35 mouse cellular contexts compared by ENCODE assay signal in the genomic region with DNA sequence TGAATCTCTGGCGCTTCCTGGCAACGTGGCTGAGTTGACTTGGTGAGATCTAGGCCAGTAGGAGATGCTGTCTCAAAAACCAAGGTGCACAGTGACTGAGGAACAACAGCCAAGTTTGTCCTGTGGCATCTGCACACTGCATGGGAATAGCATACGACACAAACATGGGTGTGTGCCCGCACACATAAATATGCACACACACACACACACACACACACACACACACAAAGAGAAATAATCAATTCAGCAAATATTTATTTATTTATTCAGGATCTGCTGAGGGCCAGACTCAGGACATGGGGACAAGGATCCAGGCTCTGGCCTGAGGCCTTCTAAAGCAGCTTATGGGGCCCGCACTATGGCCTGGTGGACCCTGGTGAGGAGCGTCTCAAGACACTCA.
"Had no signal": no experiment of that assay in that cellular context is flagged by ENCODE, and none has a peak within 500 bp of the region (broad histone marks: within the 10 kb centered on the region; RNA-seq: fewer than 3 reads in every experiment).

No protein-coding gene starts in this region.

- H3K27ac ChIP-seq: heart, embryonic 10.5 days; heart, embryonic 13.5 days; heart, embryonic 15.5 days; hindbrain, embryonic 10.5 days; hindbrain, embryonic 12.5 days; hindbrain, embryonic 13.5 days; hindbrain, embryonic 14.5 days; hindbrain, embryonic 15.5 days; hindbrain, postnatal 0 days; intestine, embryonic 15.5 days; kidney, embryonic 15.5 days; kidney, postnatal 0 days; layer of hippocampus, adult 2 months had no signal

- H3K4me2 ChIP-seq: heart, embryonic 11.5 days; heart, embryonic 12.5 days; heart, embryonic 13.5 days; heart, embryonic 15.5 days; hindbrain, embryonic 12.5 days; hindbrain, embryonic 13.5 days; hindbrain, embryonic 14.5 days; hindbrain, embryonic 15.5 days; intestine, embryonic 15.5 days; kidney, embryonic 15.5 days had no signal

- H3K4me1 ChIP-seq: intestine, embryonic 15.5 days had no signal

- H3K4me3 ChIP-seq: heart, embryonic 10.5 days; heart, embryonic 12.5 days; heart, embryonic 13.5 days; heart, embryonic 15.5 days; hindbrain, embryonic 10.5 days; hindbrain, embryonic 12.5 days; hindbrain, embryonic 13.5 days; hindbrain, embryonic 15.5 days; intestine, embryonic 15.5 days; kidney, embryonic 15.5 days; layer of hippocampus, adult 2 months had no signal

- DNase-seq: heart, postnatal 10 days; heart, postnatal 14 days; heart, postnatal 36 days; heart, postnatal 4 days; kidney, adult 11 months; kidney, adult 18-20 months; kidney, adult 2 months; kidney, adult 8-10 months; kidney, adult 9 months; kidney, postnatal 10 days; kidney, postnatal 14 days; kidney, postnatal 25 days; kidney, postnatal 36 days; kidney, postnatal 4 days; layer of hippocampus, adult 9-11 months; layer of hippocampus, postnatal 36 days had no signal

- H3K9ac ChIP-seq: heart, embryonic 12.5 days; heart, embryonic 13.5 days; heart, embryonic 15.5 days; hindbrain, embryonic 12.5 days; hindbrain, embryonic 13.5 days; hindbrain, embryonic 14.5 days; hindbrain, embryonic 15.5 days; intestine, embryonic 15.5 days; kidney, embryonic 15.5 days had no signal

- ATAC-seq: hindbrain, embryonic 16.5 days; hindbrain, postnatal 0 days; inflammation-experienced regulatory T-cells, adult 6 months; intestine, embryonic 15.5 days; intestine, embryonic 16.5 days; intestine, postnatal 0 days had no signal

- H3K27me3 ChIP-seq: hindbrain, embryonic 15.5 days had no signal

- H3K9me3 ChIP-seq: heart, embryonic 10.5 days; heart, embryonic 12.5 days; heart, embryonic 13.5 days; heart, embryonic 15.5 days; hindbrain, embryonic 10.5 days; hindbrain, embryonic 12.5 days; hindbrain, embryonic 13.5 days; hindbrain, embryonic 15.5 days; intestine, embryonic 15.5 days; kidney, embryonic 15.5 days had no signal

- H3K36me3 ChIP-seq: heart, embryonic 10.5 days; heart, embryonic 12.5 days; heart, embryonic 13.5 days; heart, embryonic 15.5 days; hindbrain, embryonic 10.5 days; hindbrain, embryonic 12.5 days; hindbrain, embryonic 13.5 days; hindbrain, embryonic 15.5 days; intestine, embryonic 15.5 days; kidney, embryonic 15.5 days had no signal
